Mouse (Mus musculus) kidney, adult 2 months (tissue): Measurements from ENCODE around the gene Ebf1.

ENCODE experiments used
- CTCF ChIP-seq: fragments of 200-500 bp; conservative IDR thresholded peaks from 2 replicates; pipeline ENCODE4 v1.5.1; 2011; ENCODE audit warnings: low read depth, mild to moderate bottlenecking, control low read depth, low read length, moderate library complexity, mixed read lengths; ENCODE audit not compliant: insufficient read depth, insufficient read length
- POLR2A ChIP-seq: fragments of 200-500 bp; IDR thresholded peaks from one replicate; pipeline ENCODE4 v1.6.1; 2011; ENCODE audit warnings: low read depth, low read length, control low read depth

GRCm38 (mm10) chr11:44593016-44593415 is 24.1 kb upstream of the Ebf1 start:
- TF ChIP-seq CTCF: no peak
- TF ChIP-seq POLR2A: no peak
